Mouse (Mus musculus): Measurements from ENCODE around the gene Il4i1. TPM values are rescaled to one million over a fixed set of nuclear protein-coding genes. Genes with fewer than 3 reads are reported as not detected.
A peak's percentile ranks its signal among the peaks of the same experiment; 100 is the strongest.
"Not testable (repeated sequence)": the region's sequence is repeated elsewhere in the genome, so short reads cannot be mapped to it uniquely, and the experiment has no call there.

The Il4i1 gene
- total RNA-seq, 2 experiments from 2014 or later, result 1.5 to 1.8 TPM

DNA sequence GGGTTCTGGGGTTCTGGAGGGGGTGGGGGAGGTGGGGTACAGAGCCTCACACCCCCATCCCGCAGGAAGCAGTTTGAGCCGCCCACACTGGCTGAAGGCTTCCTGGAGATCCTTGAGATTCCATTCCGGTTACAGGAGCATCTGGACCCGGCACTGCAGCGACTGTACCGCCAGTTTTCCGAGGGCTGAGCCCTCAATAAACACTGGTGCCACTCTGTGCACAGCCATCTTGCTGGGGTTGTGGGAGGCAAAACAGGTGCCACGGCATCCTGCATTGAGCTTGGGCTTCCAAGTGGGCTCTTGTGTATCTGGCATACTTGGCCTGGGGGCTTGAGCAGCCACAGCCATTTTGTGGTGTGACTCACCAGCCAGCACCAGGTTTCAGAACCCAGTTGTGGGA, 46.2 kb downstream of the Il4i1 start:
- no peak for DNase-seq (ENCODE audit: low spot score in 2 of 2)

DNA sequence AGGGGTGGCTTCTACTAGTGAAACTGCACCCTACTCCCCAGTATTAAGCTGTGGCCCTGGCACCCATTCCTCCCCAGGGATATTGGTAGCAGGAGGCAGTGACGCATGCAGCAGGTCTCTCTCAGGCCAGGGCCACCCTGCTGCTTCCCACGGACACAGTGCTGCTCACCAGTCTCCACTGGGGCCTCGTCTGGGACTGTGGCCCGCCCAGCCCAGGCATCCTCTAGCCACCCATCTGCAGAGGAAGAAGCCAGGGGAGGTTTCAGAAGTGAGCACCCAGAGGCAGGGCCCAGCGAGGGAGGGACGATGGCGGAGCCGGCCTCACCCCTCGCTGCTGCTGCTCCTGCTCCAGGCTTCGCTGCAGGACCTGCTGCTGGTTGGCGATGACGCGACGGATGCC, 47.0 kb downstream of the Il4i1 start:
- DNase-seq (ENCODE audit: low spot score in 2 of 2), result no peak

DNA sequence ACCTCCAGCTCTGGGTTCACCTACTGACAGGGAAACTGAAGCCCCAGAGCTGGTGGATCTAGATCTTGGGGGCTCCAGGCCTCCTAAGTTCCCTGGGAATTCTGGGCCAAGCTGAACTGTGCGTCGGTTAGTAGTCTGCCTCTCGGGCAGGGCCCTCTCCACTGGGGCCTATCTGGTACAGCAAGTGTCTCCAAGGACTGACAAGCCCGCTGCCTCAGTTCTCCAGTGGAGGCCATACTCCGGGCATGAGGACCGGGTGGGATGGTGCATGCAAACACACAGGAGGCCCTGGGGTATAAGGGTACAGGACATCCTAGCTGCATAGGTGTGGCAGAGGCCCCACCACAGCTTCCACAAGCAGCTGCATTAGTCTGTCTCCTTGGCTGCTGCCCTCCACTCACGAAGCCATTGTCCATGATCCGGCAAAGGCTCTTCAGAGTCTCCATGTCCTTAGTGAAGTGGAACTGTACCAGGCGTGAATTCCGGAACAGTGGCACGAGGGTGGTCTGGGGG, 47.9 kb downstream of the Il4i1 start:
- DNase-seq (ENCODE audit: low spot score in 2 of 2), result no peak

DNA sequence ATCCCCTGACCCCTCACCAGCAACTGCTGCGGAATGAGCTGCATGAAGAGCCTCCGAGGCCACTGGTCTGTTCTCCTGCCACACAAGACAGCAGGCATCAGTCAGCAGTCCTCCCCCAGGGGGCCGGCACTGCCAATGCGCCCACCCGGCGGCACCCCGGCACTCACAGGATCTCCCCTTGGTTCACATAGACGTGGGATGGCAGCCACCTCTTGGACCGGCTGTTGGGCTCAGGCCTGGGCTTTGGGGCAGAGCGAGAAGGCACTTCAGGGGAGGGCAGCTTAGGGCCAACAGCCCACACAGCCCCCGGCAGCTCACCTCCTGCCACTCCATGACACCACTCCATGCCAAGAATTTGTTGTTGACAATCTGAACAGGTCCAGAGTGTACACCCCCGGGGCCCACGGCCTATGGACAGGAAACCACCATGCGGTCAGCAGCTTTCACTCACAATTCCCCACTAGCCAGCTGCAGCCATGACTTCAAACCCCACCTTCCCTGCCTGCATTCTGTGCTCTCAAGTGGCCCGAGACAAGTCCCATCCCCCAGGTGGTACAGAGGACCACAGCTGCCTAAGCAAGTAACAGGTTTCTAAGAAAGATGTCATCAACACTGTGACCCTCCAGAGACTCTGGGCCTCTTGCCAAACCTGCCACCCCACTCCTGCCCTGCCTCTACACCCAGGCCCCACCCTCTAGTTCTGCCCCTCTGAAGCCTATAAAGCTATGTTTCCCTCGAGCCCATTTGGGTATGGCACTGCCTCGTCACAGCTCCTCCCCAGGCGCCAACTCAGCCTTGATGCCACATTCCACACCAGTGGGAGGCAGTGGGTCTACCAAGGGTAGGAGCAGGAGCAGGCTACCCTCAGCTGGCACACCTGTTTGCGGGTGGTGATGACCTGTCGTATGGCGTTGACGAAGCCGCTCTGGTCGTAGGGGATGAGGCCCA, 48.7 kb downstream of the Il4i1 start:
- no peak for DNase-seq (ENCODE audit: low spot score in 2 of 2)

DNA sequence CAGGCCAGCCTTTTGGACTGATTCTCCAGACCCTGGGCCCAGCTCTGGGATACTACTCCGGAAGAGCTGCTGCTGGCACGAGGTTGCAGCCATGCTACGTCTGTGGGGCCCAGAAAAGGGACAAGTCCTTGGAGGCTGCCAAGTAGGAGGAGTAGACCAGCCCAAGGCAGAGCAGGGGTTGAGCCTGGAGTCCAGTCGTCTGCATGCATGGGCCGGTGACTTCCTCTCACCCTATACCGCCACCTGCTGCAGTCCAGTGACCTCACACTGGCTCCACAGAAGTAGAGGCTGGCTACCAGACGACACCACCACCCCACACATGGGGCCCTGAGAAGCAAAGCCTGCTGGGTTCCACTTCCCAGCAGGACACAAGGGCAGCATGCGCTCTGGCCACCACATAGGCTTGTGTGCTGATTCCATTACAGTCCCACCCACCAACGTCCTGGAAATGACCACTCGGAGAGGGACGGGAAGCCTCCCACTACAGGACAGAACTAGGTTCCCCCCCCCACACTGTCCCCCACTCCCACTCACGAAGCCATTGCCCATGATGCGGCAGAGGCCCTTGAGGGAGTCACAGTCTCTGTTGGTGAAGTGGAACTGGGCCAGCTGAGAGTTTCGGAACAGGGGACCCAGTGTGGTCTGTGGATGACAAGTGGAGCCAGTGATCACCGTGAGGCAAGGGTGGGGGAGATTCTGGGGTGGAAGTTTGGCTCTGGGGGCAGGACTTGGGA, 50.3 kb downstream of the Il4i1 start:
- DNase-seq (ENCODE audit: low spot score in 2 of 2), result no peak

DNA sequence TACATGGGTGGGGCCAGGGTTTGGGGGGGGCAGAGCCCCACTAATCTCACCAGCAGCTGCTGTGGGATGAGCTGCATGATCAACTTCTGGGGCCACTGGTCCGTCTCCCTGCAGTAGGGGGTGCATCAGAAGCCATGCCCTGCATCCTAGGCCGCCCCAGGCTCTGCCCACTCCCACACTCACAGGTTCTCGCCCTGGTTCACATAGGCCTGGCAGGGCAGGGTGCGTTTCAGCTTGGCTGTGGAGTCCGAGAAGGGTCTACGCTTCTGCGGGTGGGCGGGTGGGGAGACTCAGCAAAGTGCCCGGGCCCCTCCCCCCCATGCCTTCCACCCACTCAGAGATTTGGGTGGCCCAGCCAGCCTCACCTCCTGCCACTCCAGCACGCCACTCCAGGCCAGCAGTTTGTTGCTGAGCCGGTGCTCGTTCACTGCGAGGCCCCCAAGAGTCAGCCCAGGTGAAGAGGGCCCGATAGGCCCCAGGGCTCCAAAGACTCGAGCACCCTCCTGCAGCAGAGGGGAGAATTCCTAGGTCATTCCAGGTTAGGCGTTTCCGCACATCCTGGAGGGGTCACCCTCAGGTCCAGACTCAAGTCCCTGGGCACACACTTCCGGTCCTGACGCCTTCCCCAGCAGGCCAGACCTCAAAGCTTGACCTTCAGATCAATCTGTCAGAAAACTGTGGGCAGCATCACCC, 51.0 kb downstream of the Il4i1 start:
- DNase-seq (ENCODE audit: low spot score in 2 of 2), result no peak

GRCm38 (mm10) chr7:44867802-44868201, 51.6 kb downstream of the Il4i1 start:
- no peak for DNase-seq (ENCODE audit: low spot score in 2 of 2)

- no peak for DNase-seq (ENCODE audit: low spot score in 2 of 2)
Observed at GRCm38 (mm10) chr7:44868465-44868864, 52.3 kb downstream of the Il4i1 start.

DNA sequence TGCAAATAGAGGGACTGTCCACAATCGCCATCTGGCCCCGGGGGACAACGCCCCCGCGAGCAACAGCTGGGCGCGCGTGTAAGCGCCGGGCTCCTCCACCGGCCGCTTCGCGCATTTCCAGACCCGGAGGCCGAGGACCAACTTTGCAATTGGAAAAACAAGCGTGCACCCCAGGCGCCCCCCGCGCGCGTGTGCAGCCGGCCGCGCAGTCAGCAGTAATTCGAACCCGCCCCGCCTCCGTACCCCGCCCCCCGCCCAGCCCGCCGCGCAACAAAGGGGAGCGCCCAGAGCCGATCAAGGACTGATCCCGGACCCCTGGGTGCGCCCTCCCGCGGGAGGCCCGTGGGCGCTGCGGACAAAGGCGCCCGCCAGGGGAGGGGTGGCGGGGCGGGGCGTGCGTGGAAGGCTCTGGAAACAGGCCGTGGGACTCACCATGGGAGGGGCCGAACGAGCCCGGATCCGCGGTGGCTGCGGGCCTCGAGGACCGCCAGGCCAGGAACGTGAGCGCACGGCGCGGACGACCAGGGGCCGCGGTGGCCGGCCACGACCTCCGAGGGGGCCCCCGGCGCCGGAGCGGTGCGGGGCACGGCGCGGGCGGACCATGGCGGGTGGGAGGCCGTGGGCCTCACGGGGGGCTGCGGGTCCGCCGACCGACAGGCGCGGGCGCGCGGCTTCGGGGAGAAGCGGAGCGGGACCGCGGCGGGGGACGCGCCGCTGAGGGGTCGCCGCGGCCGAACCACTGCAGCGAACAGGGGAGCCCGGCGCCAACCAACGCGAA, 52.9 kb downstream of the Il4i1 start:
- peak in 1 of 2 experiments; percentile 64 for DNase-seq (ENCODE audit: low spot score in 2 of 2)

GRCm38 (mm10) chr7:44869697-44870528, 53.7 kb downstream of the Il4i1 start, which contains the start of gene Ptov1:
Gene Ptov1 (minus strand): TSS chr7:44869788.
- peak; percentile 91 to 97 for DNase-seq (ENCODE audit: low spot score in 2 of 2)

DNA sequence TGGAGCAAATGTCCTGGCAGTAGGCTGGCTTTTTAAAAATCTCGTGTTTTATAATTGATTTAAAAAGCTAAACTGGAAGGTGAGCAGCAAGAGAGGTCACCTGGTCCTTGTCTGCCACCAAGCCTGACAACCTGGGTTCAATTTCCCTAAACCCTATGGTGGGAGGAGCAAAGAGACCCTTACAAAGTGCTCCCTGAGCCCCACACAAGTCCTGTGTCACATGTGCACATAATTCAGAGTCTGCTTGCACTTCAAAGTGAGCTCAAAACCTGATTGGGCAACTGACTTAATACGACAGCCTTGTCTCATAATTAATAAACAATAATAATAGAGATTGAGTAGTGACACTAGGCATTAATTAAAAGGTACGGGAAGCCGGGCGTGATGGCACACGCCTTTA, 54.4 kb downstream of the Il4i1 start:
- no peak for DNase-seq (ENCODE audit: low spot score in 2 of 2)

DNA sequence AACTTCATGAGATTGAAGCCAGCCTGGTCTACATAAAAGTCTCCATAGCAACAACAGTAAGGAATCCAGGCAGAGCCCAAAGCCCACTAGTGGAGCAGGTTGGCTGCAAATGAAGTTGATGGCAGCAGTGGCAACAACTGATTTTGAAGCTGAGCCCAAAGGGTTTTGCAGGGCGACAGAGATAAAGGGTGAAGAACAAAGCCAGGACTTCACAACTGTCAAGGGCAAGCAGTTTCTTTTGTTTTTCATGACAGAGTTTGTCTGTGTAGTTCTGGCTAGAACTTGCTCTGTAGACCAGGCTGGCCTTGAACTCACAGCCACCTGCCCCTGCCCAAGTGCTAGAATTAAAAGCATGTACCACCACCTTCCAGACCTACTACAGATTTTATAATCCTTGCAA, 55.0 kb downstream of the Il4i1 start:
- no peak for DNase-seq (ENCODE audit: low spot score in 2 of 2)

DNA sequence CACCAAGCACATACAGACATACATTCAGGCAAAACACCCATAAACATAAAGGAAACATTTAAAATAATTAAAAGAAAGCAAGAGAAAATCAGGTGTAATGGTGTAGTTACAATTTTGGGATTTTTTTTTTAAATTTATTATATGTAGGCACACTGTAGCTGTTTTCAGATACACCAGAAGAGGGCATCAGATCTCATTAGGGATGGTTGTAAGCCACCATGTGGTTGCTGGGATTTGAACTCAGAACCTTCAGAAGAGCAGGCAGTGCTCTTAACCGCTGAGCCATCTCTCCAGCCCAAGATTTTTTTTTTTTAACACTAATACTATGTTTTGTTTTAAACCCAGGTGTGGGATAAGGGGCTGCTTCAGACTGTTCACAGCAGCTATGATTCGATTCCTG, 55.6 kb downstream of the Il4i1 start:
- DNase-seq (ENCODE audit: low spot score in 2 of 2), result not testable (repeated sequence)

DNA sequence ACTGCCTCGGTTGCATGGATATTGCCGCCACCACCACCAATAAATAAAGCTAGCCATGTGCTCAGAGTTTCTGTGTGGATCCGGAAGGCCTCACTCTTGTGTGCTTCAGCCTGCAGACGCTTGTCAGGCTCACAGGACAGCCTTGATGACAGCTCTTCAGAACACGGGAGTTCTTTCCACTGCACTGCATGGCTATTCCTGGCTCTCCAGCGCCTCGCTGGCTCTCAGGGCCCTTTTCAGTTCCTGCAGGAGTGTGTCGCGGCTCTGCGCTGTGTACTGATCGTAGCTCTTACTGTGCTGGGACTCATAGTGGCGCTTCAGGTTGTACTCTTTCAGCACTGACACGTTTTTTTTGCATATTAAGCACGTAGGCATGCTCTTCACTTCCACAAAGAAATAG, 61.6 kb downstream of the Il4i1 start:
- no peak for DNase-seq (ENCODE audit: low spot score in 2 of 2)

- DNase-seq (ENCODE audit: low spot score in 2 of 2), result no peak
Observed at GRCm38 (mm10) chr7:44883036-44883435, 66.8 kb downstream of the Il4i1 start.

- DNase-seq (ENCODE audit: low spot score in 2 of 2), result no peak
Observed at GRCm38 (mm10) chr7:44884637-44885036, 68.5 kb downstream of the Il4i1 start.

GRCm38 (mm10) chr7:44886964-44887363, 70.8 kb downstream of the Il4i1 start:
- DNase-seq (ENCODE audit: low spot score in 2 of 2), result no peak

GRCm38 (mm10) chr7:44888256-44889105, 72.3 kb downstream of the Il4i1 start:
- no peak for DNase-seq (ENCODE audit: low spot score in 2 of 2)

DNA sequence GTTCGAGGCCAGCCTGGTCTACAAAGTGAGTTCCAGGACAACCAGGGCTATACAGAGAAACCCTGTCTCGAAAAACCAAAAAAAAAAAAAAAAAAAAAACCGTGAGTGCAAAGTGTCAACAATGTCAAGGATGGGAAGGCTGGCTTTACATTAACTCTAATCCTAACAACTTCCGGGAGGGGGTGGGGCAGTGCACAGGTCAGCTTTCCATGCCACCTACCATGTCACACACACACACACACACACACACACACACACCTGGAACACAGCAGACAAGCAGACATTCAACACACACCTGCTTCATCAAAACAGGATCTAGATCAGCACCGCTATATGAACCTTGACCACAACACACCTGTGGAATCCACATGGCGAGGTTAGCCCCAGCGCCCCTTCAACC, 74.0 kb downstream of the Il4i1 start:
- no peak for DNase-seq (ENCODE audit: low spot score in 2 of 2)

Measured in layer of hippocampus, postnatal 14 days (tissue).